Mouse (Mus musculus) kidney, postnatal 36 days (tissue): ENCODE data around the gene Vmn1r36.
"Not testable (repeated sequence)": the region's sequence is repeated elsewhere in the genome, so short reads cannot be mapped to it uniquely, and the experiment has no call there.

Experiments
- DNase-seq, 2 experiments: peaks; one replicate each; pipeline ENCODE4 v3.0.0; 2021 to 2022; ENCODE audit warnings: mixed read lengths in 2 of 2

Vmn1r36 gene

GRCm38 (mm10) chr6:66719068-66719467 lies at the start of gene Vmn1r36:
TSS of gene Vmn1r36 (minus strand) at chr6:66719168.
- not testable (repeated sequence) for DNase-seq

- not testable (repeated sequence) for DNase-seq
These were observed 10.1 kb upstream of the Vmn1r36 start, which contains the start of gene Vmn1r37 for GRCm38 (mm10) chr6:66729082-66729481. TSS of gene Vmn1r37 (plus strand) at chr6:66729382.

- DNase-seq, result no peak
These were observed 5.1 kb downstream of the Vmn1r36 start for GRCm38 (mm10) chr6:66713854-66714253.

- peak; percentile 20 to 55 for DNase-seq
These were observed 10.1 kb downstream of the Vmn1r36 start for GRCm38 (mm10) chr6:66708901-66709300.

- no peak for DNase-seq
These were observed 33.2 kb downstream of the Vmn1r36 start, which contains the start of gene Vmn1r35 for GRCm38 (mm10) chr6:66685806-66686205. TSS of gene Vmn1r35 (minus strand) at chr6:66685906.
